Mouse (Mus musculus): ENCODE results near the gene Paqr9. TPM values are rescaled to one million over a fixed set of nuclear protein-coding genes. Genes with fewer than 3 reads are reported as not detected.

Paqr9 gene
- total RNA-seq, 2 experiments from 2014 or later, result 47.4 to 47.5 TPM

DNA sequence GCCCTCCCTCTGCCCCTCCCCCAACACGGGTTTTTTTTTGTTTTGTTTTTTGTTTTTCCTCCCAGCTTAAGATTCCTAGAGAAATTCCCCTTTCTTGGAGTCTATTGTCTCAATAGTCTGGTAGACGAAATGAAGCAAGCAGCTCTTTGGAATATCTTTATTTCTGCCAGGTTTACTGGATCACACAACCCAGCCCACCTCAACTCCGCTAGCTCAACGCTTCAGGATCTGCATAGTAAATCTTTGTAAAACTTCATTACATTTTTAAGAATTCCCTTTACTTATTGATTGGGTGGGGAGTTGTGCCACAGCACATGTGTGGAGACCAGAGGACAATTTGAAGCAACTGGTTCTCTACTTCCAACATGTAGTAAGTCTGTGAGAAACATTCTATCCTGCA, 11.1 kb downstream of the Paqr9 start:
- no peak for DNase-seq
- intact Hi-C loops (cut with DNase I), result no loop called here

DNA sequence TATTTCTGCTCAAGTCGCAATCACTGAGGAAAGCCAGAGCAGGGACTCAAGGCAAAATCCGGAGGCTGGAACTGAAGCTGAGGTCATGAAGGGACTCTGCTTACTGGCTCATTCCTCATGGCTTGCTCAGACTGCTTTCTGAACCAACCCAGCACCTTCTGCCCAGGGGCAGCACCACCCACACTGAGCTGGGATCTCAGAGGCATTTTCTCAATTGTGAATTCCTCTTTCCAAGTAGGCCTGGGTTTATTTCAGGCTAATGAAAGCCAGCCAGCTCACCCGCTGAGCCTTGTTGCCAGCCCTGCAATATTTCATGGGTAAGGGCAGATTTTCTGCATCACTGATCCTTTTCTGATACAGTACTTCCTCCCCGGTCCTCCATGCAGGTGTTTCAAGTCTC, 12.0 kb downstream of the Paqr9 start:
- no peak for DNase-seq
- intact Hi-C loops (cut with DNase I), result no loop called here

DNA sequence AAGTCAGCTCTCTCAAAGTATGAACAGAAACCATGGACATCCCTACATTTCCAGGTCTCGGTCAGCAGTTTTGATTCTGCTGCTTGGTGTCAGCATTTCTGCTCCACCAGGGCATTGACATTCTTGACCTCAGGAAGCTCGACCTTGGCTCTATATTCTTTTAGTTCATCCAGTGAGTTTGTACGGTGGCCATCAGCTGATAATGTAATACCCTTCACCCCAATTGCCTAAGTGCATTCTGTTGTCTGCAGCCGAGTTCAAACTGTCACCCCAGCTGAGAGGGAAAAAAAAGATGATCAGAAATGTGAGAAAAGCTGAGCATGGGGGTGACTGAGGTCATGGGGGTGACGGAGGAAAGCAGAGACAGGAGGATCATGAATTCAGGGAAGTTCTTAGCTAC, 13.1 kb downstream of the Paqr9 start:
- intact Hi-C loops (cut with DNase I), result no loop called here
- DNase-seq, result no peak

DNA sequence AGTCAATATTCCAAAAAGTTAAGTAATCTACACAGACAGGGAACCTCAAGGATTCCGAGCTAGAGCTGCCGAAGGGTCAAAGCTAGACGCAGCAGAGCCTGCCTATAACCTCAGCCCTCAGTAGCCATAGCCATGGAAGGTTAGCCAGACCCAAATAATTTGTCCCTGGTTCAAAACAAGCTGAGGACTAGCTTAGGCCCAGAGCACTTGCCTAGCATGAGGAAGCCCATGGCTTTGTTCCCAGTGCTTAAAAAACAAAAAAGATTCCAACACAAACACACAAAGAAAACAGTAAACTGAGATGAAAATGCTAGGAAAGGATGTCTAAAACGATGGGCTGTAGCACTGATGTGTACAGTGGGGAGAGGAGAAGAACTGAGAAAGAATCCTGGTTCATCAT, 14.7 kb downstream of the Paqr9 start:
- DNase-seq, result no peak
- intact Hi-C loops (cut with DNase I), result no loop called here

DNA sequence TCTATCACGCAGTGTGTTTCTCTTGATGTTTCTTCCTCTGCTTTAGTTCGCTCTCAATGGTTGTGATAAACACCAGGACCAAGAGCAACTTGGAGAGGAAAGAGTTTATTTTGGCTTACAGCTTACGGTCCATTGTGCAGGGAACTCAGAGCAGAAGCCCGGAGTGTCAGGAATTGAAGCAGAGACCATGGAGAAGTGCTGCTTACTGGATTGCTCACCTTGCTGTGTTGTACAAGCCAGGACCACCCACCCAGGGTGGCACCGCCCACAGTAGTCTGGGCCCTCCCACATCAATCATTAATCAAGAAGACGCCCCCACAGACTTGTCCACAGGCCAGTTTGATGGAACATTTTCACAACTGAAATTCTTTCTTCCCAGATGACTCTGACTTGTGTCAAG, 18.0 kb downstream of the Paqr9 start:
- no peak for DNase-seq
- intact Hi-C loops (cut with DNase I), result no loop called here

DNA sequence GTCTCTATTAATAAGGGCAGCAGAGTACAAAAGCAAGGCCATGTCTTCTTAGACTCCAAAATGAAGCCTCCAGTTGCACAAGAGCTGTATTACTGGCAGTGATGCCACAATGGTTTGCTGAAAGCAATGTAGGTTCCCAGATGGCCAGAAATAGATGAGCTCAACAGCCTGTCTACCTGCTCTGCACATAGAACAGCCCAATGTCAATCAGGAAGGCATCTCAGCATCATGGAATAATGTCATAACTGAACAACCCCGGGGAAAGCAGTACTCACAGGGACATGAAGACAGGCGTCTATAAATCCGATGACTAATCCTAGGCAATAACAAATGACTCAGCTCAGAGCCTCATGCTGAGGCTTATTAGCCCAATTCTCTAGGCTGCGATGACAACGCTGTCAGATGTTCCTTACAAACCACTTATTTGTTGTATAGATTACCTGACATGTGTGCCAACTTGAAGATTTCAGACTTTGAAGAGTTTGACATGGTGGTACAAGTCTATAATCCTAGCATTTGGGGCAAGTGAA, 19.0 kb downstream of the Paqr9 start:
- no peak for DNase-seq
- intact Hi-C loops (cut with DNase I), result no loop called here

DNA sequence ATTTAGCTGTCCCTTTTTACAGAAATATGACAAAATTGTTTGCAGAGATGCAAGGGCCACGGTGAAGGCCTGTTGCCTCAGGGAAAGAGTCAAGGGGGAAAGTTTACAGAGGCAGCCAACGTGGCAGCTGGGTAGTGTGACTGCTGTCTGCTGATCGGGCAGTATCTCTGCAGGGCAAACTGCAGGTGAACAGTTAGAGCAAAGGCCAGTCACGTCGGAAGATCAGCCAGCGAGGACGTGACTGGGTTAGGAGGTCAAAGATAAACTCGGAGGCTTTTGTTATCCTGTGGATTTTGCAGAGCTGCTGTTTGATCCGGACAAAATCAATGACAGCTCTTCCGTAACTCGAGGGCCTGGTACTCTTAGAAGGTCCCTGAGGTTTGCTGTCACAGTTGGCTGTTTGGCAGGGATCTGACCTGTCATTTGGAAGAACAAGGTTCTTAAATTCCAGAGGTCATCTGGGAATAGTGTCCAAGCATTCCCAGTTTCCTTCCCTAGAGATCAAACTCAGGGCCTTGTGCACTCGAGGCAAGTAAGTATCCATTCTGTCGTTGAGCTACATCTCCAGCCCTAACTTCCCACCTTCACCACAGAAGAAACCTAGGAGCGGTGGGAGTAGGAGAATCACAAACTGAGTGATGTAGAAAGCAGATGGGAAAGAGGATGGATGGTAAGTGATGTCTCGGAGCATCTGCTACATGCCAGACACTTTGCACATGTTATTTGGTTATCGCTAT, 21.7 kb downstream of the Paqr9 start:
- intact Hi-C loops (cut with DNase I), result no loop called here
- DNase-seq, result no peak

DNA sequence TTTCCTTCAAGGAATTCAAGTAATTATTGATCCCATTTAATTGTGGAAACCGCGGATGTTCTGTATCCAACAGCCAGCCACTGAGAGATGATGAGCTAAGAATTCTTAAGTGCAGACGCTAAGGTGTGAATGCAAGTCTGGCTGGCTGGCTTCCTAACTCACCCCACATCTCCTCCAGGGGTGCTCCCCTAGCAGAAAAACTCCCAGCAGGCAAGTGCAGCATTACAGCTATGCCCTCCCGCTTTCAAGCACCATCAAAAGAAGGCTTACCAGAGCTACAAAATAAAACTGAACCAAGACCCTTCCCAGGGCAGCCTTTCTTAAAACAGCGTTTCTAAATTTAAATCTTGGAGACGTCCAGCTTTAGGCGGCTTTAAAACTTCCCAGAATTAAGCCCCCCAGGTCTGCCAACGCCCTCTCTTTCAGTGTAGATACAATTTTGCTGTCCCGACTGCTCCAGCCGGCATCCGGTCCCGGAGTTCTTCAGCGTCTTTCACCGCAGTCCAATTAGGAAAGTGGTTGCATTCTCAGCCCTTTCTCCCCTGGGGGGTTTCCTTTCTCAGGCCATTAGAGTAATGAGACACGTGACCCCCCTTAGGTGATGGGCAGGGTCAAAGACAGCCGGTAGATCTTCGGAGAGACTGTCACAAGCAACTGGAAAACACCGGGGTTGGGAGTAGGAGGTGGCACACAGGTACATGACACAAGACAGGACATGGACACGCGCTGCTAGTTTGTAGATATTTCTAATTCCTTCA, 22.5 kb downstream of the Paqr9 start:
- intact Hi-C loops (cut with DNase I), result no loop called here
- DNase-seq, result no peak

DNA sequence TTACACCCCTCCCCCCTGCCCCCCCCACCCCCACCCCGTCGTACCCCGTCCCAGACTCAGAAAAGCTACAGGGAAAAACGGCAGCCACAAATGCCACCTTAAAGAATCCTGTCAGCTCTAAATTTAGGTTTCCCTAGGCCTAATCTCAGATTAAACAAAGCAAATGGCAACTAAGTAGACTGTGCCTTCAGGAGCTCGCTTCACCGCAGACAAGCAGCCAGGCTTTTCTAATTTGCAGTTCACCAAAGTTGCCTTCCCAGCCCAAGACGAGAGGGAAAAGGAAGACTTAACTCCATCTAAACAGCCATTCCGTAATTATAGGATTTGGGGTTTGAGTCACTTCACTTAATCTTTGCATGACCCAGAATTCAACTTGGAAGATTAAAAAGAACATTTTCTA, 23.1 kb downstream of the Paqr9 start:
- DNase-seq, result no peak
- intact Hi-C loops (cut with DNase I), result no loop called here

DNA sequence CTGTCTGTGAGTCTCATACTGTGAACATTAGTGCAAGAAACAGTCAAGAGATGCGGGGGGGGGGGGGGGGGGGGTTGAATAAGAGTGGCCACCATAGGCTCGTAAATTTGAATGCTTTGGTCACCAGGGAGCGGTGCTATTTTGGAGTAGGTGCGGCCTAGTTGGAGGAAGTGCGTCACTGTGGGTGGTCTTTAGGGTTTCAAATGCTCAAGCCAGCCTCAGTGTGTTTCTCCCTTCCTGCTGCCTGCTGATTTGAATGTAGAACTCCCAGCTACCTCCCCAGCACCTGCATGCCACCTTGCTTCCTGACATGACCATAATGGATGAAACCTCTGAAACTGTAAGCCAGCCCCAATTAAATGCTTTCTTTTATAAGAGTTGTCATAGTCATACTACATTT, 26.6 kb downstream of the Paqr9 start:
- DNase-seq, result no peak
- intact Hi-C loops (cut with DNase I), result loop anchor here (5.0 kb wide), 1 partner anchor 44 kb away; no protein-coding TSS in a partner anchor

DNA sequence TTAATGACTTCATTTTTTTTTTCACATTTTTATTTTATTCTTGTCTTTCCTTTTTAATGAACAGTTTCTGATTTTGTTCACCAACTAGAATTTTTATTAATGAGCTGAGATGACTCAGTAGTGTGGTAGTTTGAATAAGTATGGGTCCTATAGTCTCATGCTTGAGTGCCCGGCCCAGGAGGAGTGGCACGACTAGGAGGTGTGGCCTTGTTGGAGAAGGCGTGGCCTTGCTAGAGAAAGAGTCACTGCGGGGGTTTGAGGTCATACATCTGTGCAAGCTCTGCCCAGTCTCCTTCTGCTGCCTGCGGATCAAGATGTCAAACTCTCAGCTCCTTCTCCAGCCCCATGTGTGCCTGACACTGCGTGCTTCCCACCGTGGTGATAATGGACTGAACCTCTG, 28.6 kb downstream of the Paqr9 start:
- DNase-seq, result no peak
- intact Hi-C loops (cut with DNase I), result loop anchor here (5.0 kb wide), 1 partner anchor 46 kb away; no protein-coding TSS in a partner anchor

DNA sequence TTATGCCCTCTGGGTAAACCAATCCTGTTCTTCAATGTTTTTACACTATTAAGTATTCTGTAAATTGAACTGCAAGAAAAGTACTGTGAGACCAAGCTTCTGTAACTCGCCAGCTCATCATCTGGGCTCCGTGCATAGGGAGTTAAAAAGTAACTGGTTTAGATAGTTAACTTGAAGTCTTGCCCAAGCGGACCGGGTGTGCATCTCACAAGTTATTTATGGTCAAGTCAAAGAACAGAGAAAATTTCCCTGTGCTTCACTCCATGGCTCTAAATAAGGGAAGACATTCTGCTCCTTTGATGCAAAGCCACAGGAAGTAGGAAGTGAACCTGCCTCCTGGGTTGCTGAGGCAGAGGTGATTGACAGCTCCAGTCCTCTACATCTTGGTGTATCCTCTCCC, 34.8 kb downstream of the Paqr9 start:
- intact Hi-C loops (cut with DNase I), result loop anchor here (5.0 kb wide), 1 partner anchor 258 kb away; no protein-coding TSS in a partner anchor
- DNase-seq, result no peak

DNA sequence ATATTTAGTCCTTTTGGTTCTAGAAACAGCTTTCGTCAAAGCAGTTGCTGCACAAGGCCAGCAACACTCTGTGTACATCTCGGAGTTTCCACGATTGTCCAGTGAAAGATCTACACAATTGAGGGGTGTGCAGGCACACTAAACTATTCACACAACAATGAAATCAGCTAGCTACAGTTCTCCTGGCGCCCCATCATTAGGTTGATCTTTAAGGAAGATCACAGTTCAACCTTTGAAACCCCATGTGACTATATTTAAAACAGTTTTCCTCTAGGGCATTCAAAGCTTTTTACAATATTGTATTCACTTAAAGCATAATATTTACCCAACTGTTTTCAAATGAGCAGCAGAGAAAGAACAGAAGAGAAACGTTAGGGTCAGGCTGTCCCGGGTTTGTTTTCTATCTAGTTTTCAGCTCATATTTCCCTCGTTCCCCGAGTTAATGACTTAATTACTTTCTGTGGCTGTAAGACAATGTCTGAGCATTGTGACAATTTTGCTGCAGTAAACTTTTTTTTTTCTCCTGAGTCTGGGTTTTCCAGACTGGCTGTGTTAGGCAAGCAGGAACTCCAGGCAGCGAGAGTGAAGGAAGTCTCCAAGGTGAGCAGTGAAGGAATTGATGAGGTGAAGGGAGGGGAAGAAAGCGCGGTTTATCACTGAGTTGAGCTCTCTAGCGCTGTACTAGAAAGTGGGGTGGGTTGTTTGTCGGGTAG, 38.2 kb downstream of the Paqr9 start:
- DNase-seq, result no peak
- intact Hi-C loops (cut with DNase I), result no loop called here

DNA sequence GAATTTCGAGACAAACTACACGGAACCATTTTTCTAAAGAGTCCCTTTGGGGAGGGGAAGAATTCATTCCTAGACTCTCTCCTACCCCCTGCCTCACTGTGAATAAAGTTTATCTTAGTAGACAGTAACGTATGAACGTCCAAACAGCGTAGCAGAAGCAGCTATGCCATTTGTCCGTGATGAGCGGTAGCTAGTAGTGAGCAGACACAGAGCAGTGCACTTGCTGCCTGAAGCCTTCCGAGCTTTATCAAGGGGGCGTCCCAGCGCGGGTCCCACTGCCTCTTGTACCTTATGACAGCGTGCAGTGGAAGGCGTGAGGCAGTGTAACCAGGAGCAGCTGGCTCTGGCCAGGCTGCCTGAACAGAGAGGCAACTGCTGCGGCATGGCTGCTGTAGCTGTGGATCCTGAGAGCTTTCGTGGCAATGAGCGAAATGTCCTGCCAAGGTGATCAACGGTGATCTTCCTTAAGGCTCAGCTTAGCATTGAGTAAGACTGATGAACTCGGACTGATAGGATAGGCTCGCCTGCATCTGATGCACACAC, 38.8 kb downstream of the Paqr9 start:
- no peak for DNase-seq
- intact Hi-C loops (cut with DNase I), result no loop called here

DNA sequence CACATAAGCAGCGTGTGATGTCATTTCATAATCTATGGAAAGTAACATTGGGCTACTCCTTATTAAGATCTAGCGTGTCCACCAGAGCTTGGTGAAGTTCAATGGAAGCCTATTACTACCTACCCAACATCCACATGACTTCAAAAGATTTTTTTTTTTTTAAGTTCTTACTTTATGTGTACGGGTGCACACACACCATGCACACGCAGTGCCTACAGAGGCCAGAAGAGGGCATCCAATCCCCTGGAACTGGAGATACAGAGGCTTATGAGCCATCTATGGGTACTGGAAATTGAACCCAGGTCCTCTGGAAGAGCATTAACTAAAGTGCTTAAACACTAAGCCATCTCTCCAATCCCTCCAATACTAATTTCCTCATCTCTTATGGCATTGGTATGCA, 39.9 kb downstream of the Paqr9 start:
- intact Hi-C loops (cut with DNase I), result no loop called here
- no peak for DNase-seq

DNA sequence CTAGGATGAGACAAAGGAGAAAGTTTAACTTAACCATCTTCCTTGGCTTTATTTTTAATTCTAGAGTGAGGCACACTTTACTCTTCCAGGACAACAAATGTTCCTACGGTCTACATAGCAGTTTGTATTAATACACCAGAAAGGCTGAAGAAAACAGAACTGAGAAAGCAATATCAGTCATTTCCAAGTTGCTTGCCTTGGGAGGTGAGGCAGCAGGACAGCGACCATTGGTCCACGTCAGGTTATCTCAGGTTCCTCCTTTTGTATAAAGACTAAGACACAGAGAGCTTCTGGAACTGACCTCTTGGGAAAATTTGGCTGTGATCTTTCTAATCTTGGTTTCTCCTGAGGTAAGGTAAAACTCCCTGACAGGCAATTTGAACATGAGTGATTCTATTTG, 43.4 kb downstream of the Paqr9 start:
- intact Hi-C loops (cut with DNase I), result no loop called here
- no peak for DNase-seq

DNA sequence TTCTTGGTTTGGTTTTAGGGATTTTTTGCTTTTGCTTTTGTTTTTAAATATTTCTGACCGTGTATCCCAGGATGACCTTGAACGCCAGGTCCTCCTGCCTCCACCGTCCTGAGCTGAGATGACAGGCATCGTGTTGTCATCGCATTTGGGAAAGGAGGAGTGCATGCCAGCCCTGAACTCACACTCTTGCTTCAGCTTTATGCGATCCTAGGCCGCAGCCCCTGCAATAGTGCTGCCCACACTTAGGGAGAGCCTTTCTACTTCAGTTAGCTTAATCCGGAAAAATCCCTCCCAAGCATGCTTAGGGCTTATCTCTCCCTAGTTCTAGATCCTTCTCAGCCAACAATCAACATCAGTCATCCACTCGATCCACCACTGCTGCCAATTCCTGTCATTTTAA, 43.9 kb downstream of the Paqr9 start:
- intact Hi-C loops (cut with DNase I), result no loop called here
- no peak for DNase-seq

DNA sequence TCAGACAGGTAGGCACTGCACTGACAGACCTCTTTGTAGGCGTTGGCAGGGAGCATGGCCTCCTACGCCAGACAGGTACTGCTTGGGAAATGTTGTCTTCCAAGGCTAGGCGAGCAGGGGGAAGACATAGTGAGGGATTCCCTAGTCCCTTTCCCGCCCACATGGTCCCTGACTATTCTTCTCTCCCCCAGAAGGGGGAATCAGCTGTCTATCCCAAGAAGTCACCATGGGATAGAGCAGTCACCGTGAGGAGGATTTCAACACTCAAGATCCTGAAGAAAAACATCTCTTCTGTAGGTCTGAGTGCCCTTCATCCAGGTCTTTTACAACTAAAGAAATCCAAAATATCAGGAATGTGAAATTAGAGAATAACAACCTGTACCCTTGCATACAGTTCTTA, 47.7 kb downstream of the Paqr9 start:
- intact Hi-C loops (cut with DNase I), result loop anchor here (1.0 kb wide), 1 partner anchor 81 kb away; no protein-coding TSS in a partner anchor
- DNase-seq, result no peak

DNA sequence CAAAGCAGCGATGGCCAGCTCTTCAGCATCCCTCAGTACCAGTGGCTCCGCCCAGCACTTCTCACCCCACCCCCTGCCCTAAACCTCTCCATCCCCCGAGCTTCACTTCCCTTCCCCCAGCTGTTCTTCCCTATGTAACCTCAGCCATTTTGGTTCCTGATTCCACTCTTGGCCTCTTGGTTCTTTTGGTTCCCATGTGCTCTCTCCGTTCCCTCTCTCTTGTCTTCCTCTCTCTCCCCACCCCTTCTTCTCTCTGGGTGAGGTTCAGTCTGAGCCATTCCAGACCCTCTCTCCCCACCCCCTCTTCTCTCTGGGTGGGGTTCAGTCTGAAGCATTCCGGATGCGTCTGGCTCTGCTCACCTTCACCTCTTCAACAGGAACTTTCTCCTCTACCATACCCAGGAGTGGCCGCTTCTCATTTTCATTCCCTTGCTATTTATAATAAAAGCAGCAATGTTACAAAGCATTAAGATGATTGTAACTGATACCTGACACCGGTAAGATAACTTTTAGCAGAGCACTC, 52.9 kb downstream of the Paqr9 start:
- DNase-seq, result no peak
- intact Hi-C loops (cut with DNase I), result no loop called here

DNA sequence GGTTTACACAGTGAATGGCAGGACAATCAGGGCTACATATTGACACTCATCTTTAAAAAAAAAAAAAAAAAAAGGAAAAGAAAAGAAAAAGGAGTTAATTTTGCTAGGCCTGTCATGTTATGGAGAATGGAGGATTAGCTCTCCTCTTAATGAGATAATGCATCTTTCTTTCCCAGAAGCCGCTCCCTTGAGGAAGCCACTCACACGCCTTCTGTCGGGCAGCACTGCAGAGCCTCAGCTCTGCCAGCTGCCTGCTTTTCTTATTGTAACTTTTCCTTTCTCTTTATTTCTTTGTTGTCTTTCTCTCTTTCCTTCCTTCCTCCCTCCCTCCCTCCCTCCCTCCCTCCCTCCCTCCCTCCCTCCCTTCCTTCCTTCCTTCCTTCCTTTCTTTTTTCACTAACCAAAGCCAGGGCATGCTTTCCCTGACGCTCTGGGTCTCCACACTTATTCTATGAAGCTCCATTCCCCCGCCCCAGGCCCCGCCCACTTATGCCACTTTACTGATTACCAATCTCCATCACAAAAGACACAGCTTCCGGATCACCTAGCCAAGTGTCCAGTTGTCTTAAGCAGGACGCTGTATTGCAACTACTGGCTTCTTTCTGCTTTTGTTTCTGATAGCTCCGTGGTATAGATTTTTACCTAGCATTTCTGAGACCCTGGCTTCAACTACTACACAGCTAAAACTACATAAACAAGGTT, 54.1 kb downstream of the Paqr9 start:
- DNase-seq, result no peak
- intact Hi-C loops (cut with DNase I), result no loop called here

All from heart, postnatal 36 days (tissue).